Mouse (Mus musculus) liver, postnatal 0 days (tissue): Measurements from ENCODE around the gene Rspo1.

ENCODE experiments used
- CTCF ChIP-seq: sonication (generic); IDR thresholded peaks from 2 replicates; pipeline ENCODE4 v1.5.1; 2016; ENCODE audit warnings: antibody characterized with exemption, low read depth
- EP300 ChIP-seq: IDR thresholded peaks from 2 replicates; pipeline ENCODE4 v1.6.1; 2016; ENCODE audit warnings: antibody characterized with exemption, low read depth, mild to moderate bottlenecking

DNA sequence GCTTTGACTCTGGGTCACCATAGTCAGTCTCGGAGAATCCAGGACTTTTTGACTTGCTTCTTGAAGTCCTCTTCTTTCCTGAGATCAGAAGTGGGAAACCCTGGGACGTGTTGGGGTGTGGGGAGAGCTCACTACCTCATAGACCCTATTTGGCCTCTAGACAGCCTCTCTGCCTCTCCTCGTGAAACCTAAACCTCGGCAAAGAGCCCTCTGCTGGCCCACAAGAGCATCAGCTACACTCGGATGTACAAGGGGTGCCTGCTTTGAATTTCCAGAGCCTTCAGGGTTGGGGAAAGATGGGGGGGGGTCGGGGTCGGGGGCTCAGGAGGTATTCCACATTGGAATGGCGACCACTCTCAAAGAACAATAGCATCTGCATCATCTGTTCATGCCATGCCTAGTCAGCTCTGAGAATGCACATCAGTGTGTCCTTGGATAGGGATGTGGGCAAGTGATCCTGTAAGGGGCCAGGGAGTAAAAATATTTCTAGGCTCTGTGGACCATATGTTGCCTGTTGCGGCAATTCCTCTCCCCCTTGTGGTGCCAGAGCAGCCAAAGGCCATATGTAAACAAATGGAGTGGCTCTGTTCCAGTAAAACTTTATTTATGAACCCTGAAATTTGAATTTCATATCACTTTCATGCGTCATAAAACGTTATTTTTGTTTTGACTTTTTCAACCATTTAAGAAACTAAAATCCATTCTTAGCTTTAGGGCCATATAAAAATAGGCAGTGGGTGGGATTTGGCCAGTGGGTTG is 34.7 kb downstream of the Rspo1 start:
- TF ChIP-seq CTCF (peak; percentile 42), EP300 (no peak)
